Mouse (Mus musculus) midbrain, postnatal 0 days (tissue): Measurements from ENCODE around the gene Ikzf3. TPM values are rescaled to one million over a fixed set of nuclear protein-coding genes. Genes with fewer than 3 reads are reported as not detected.

Experiments
- ATAC-seq: fragments of 200-750 bp; cut with Nextera tagmentation; 2 replicates; pipeline ENCODE4 v1.8.0; 2017; ENCODE audit warnings: moderate number of reproducible peaks, mild to moderate bottlenecking, moderate TSS enrichment, moderate library complexity; ENCODE audit not compliant: low FRiP score
- DNase-seq: peaks from one replicate; pipeline ENCODE4 v3.0.0-alpha.2; 2015; ENCODE audit warnings: low spot score
- H3K27ac ChIP-seq: fragments of 300-500 bp; sonication (generic); 2 replicates; pipeline ENCODE4 v1.5.1; 2014; ENCODE audit warnings: low read depth, mild to moderate bottlenecking, low read length, mixed read lengths
- H3K27me3 ChIP-seq: fragments of 300-500 bp; sonication (generic); 2 replicates; pipeline ENCODE4 v1.6.1; 2014; ENCODE audit warnings: low read length, control low read depth, mixed read lengths; ENCODE audit not compliant: insufficient read depth
- H3K36me3 ChIP-seq: fragments of 300-500 bp; sonication (generic); 2 replicates; pipeline ENCODE4 v1.6.1; 2014; ENCODE audit warnings: low read length, control low read depth, mixed read lengths; ENCODE audit not compliant: insufficient read depth
- H3K4me1 ChIP-seq: fragments of 300-500 bp; sonication (generic); 2 replicates; pipeline ENCODE4 v1.6.1; 2014; ENCODE audit warnings: mild to moderate bottlenecking, control low read depth, antibody characterized with exemption, low read length, mixed read lengths; ENCODE audit not compliant: insufficient read depth
- H3K4me2 ChIP-seq: fragments of 300-500 bp; sonication (generic); 2 replicates; pipeline ENCODE4 v1.6.1; 2014; ENCODE audit warnings: low read depth, mild to moderate bottlenecking, low read length, mixed read lengths; ENCODE audit not compliant: poor library complexity, severe bottlenecking
- H3K4me3 ChIP-seq: fragments of 300-500 bp; sonication (generic); 2 replicates; pipeline ENCODE4 v1.5.1; 2014; ENCODE audit warnings: low read depth, mild to moderate bottlenecking, low read length, moderate library complexity
- H3K9ac ChIP-seq: fragments of 300-500 bp; sonication (generic); replicated peaks from 2 replicates; pipeline ENCODE4 v1.6.1; 2014; ENCODE audit warnings: mild to moderate bottlenecking, low read length, moderate library complexity, mixed read lengths; ENCODE audit not compliant: poor library complexity, severe bottlenecking
- H3K9me3 ChIP-seq: fragments of 300-500 bp; sonication (generic); 2 replicates; pipeline ENCODE4 v1.6.1; 2016; ENCODE audit warnings: low read length, control low read depth
- CTCF ChIP-seq: IDR thresholded peaks from 2 replicates; pipeline ENCODE4 v1.5.1; 2016; ENCODE audit warnings: antibody characterized with exemption, mild to moderate bottlenecking
- WGBS: fragments of 180-500 bp; shearing (Covaris S2); extraction: QIAGEN DNeasy Blood & Tissue Kit; methylation state at CpG from one replicate; pipeline ENCODE4 v1.1.7; 2014; 5-methylcytosine and 5-hydroxymethylcytosine counted together
- polyA plus RNA-seq: library from polyadenylated mRNA; unstranded; fragments of >200 nt; fragmentation: Nextera tagmentation; extraction: Ambion mirVana; gene quantifications from 2 replicates; pipeline ENCODE4 v1.2.1, GENCODE M21; 2015
- total RNA-seq: library from RNA; depleted of rRNA; stranded (reverse); fragments of >200 nt; gene quantifications from 2 replicates; pipeline ENCODE4 v1.2.3, GENCODE M21; 2014; rRNA removed

The Ikzf3 gene
- total and polyA plus RNA-seq, 2 experiments from 2014 or later = 0.05 to 0.16 TPM

GRCm38 (mm10) chr11:98418939-98419547 is 126.8 kb downstream of the Ikzf3 start:
- no peaks in the 10 kb centered on the region for H3K9me3 ChIP-seq
- 84% methylated on average over 10 of the region's 10 CpGs for WGBS
- no peak for ATAC-seq
- H3K27me3 ChIP-seq = no peaks in the 10 kb centered on the region
- no peak overlapping the region for H3K27ac ChIP-seq
- DNase-seq = no peak
- no peak overlapping the region for H3K4me3 ChIP-seq
- no peak overlapping the region for H3K9ac ChIP-seq
- H3K4me2 ChIP-seq = no peak overlapping the region
- TF ChIP-seq CTCF = no peak
- no peaks in the 10 kb centered on the region for H3K36me3 ChIP-seq
- H3K4me1 ChIP-seq = no peaks in the 10 kb centered on the region

- 53% methylated on average over 6 of the region's 6 CpGs for WGBS
- H3K27ac ChIP-seq = no peak overlapping the region
- no peak for TF ChIP-seq CTCF
- H3K36me3 ChIP-seq = no peaks in the 10 kb centered on the region
- no peak overlapping the region for H3K9ac ChIP-seq
- no peak overlapping the region for H3K4me3 ChIP-seq
- H3K27me3 ChIP-seq = no peaks in the 10 kb centered on the region
- no peaks in the 10 kb centered on the region for H3K9me3 ChIP-seq
- no peak for ATAC-seq
- no peak for DNase-seq
- no peaks in the 10 kb centered on the region for H3K4me1 ChIP-seq
- no peak overlapping the region for H3K4me2 ChIP-seq
Measured at GRCm38 (mm10) chr11:98418273-98418672, 127.6 kb downstream of the Ikzf3 start.

GRCm38 (mm10) chr11:98417074-98417473 is 128.8 kb downstream of the Ikzf3 start:
- no peaks in the 10 kb centered on the region for H3K9me3 ChIP-seq
- WGBS = 76% methylated on average over 1 of the region's 1 CpGs
- no peak overlapping the region for H3K4me2 ChIP-seq
- DNase-seq (no peak), ATAC-seq (no peak)
- H3K9ac ChIP-seq = no peak overlapping the region
- H3K4me3 ChIP-seq = no peak overlapping the region
- peaks cover 11% of the 10 kb centered on the region for H3K27me3 ChIP-seq
- peaks cover 6% of the 10 kb centered on the region; the same call in 1 of the 2 replicates for H3K4me1 ChIP-seq
- no peak overlapping the region for H3K27ac ChIP-seq
- no peak for TF ChIP-seq CTCF
- no peaks in the 10 kb centered on the region for H3K36me3 ChIP-seq

Other genes starting within 250 kb of the Ikzf3 start
- gene Neurod2, start 216.4 kb downstream of the Ikzf3 start, total RNA-seq = 11.6 and 24.4 TPM in 2 replicates
- 2.1 and 3.3 TPM in 2 replicates for gene Neurod2, start 216.4 kb downstream of the Ikzf3 start, polyA plus RNA-seq
- 1.8 and 5.0 TPM in 2 replicates for gene Ppp1r1b, start 197.6 kb downstream of the Ikzf3 start, total RNA-seq
- 4.2 and 5.3 TPM in 2 replicates for gene Ppp1r1b, start 197.6 kb downstream of the Ikzf3 start, polyA plus RNA-seq
- 31.2 and 56.1 TPM in 2 replicates for gene Stard3, start 187.7 kb downstream of the Ikzf3 start, total RNA-seq
- 23.8 and 28.2 TPM in 2 replicates for gene Stard3, start 187.7 kb downstream of the Ikzf3 start, polyA plus RNA-seq
- not detected in 2 replicates for gene Tcap, start 162.2 kb downstream of the Ikzf3 start, total RNA-seq
- not detected in 2 replicates for gene Tcap, start 162.2 kb downstream of the Ikzf3 start, polyA plus RNA-seq
- 1.1 and 4.3 TPM in 2 replicates for gene Pnmt, start 159.6 kb downstream of the Ikzf3 start, total RNA-seq
- 3.4 and 3.9 TPM in 2 replicates for gene Pnmt, start 159.6 kb downstream of the Ikzf3 start, polyA plus RNA-seq
- 10.1 and 10.9 TPM in 2 replicates for gene Pgap3, start 145.5 kb downstream of the Ikzf3 start, total RNA-seq
- gene Pgap3, start 145.5 kb downstream of the Ikzf3 start, polyA plus RNA-seq = 7.0 and 7.7 TPM in 2 replicates
- gene Erbb2, start 133.6 kb downstream of the Ikzf3 start, total RNA-seq = 8.1 and 9.4 TPM in 2 replicates
- gene Erbb2, start 133.6 kb downstream of the Ikzf3 start, polyA plus RNA-seq = 3.9 and 4.5 TPM in 2 replicates
- gene Mien1, start 107.0 kb downstream of the Ikzf3 start, total RNA-seq = 68.3 and 79.2 TPM in 2 replicates
- gene Mien1, start 107.0 kb downstream of the Ikzf3 start, polyA plus RNA-seq = 243 and 246 TPM in 2 replicates
- gene Grb7, start 99.6 kb downstream of the Ikzf3 start, total RNA-seq = 0.71 and 0.82 TPM in 2 replicates
- 1.00 and 1.3 TPM in 2 replicates for gene Grb7, start 99.6 kb downstream of the Ikzf3 start, polyA plus RNA-seq
- 0.24 TPM in 1 of 2 replicates, not detected in the other for gene Zpbp2, start 5.1 kb upstream of the Ikzf3 start, total RNA-seq
- gene Zpbp2, start 5.1 kb upstream of the Ikzf3 start, polyA plus RNA-seq = 0.36 and 0.39 TPM in 2 replicates
- 104 and 115 TPM in 2 replicates for gene Ormdl3, start 41.3 kb upstream of the Ikzf3 start, total RNA-seq
- gene Ormdl3, start 41.3 kb upstream of the Ikzf3 start, polyA plus RNA-seq = 108 and 111 TPM in 2 replicates
- gene Lrrc3c, start 52.3 kb upstream of the Ikzf3 start, total RNA-seq = not detected in 2 replicates
- gene Lrrc3c, start 52.3 kb upstream of the Ikzf3 start, polyA plus RNA-seq = not detected in 2 replicates
- not detected in 2 replicates for gene Gm12355, start 79.6 kb upstream of the Ikzf3 start, total RNA-seq
- gene Gm12355, start 79.6 kb upstream of the Ikzf3 start, polyA plus RNA-seq = 0.28 and 0.44 TPM in 2 replicates
- not detected in 2 replicates for gene Gsdma3, start 80.3 kb upstream of the Ikzf3 start, total RNA-seq
- gene Gsdma3, start 80.3 kb upstream of the Ikzf3 start, polyA plus RNA-seq = not detected in 2 replicates
- gene Gsdma2, start 100.7 kb upstream of the Ikzf3 start, total RNA-seq = not detected in 2 replicates
- 0.12 and 0.15 TPM in 2 replicates for gene Gsdma2, start 100.7 kb upstream of the Ikzf3 start, polyA plus RNA-seq
- 0.05 TPM in 1 of 2 replicates, not detected in the other for gene Gsdma, start 118.3 kb upstream of the Ikzf3 start, total RNA-seq
- gene Gsdma, start 118.3 kb upstream of the Ikzf3 start, polyA plus RNA-seq = 0.11 TPM in 1 of 2 replicates, not detected in the other
- 114 and 129 TPM in 2 replicates for gene Psmd3, start 136.5 kb upstream of the Ikzf3 start, total RNA-seq
- gene Psmd3, start 136.5 kb upstream of the Ikzf3 start, polyA plus RNA-seq = 182 and 183 TPM in 2 replicates
- not detected in 2 replicates for gene Csf3, start 155.2 kb upstream of the Ikzf3 start, total RNA-seq
- not detected in 2 replicates for gene Csf3, start 155.2 kb upstream of the Ikzf3 start, polyA plus RNA-seq
- gene Med24, start 183.4 kb upstream of the Ikzf3 start, total RNA-seq = 66.6 and 81.2 TPM in 2 replicates
- gene Med24, start 183.4 kb upstream of the Ikzf3 start, polyA plus RNA-seq = 52.2 and 59.8 TPM in 2 replicates
- gene Thra, start 194.6 kb upstream of the Ikzf3 start, total RNA-seq = 774 and 843 TPM in 2 replicates
- 165 and 182 TPM in 2 replicates for gene Thra, start 194.6 kb upstream of the Ikzf3 start, polyA plus RNA-seq
- gene Nr1d1, start 229.3 kb upstream of the Ikzf3 start, total RNA-seq = 7.1 and 11.0 TPM in 2 replicates
- gene Nr1d1, start 229.3 kb upstream of the Ikzf3 start, polyA plus RNA-seq = 12.3 and 14.3 TPM in 2 replicates
- 88.3 and 107 TPM in 2 replicates for gene Msl1, start 249.5 kb upstream of the Ikzf3 start, total RNA-seq
- gene Msl1, start 249.5 kb upstream of the Ikzf3 start, polyA plus RNA-seq = 22.3 and 25.8 TPM in 2 replicates